Mouse (Mus musculus) right cerebral cortex, adult 2 months (tissue): ENCODE measurements around the gene Col8a1.

Experiments
- DNase-seq, 2 experiments: peaks; one replicate each; pipeline ENCODE4 v3.0.0; 2021 to 2022; ENCODE audit warnings: low spot score in 2 of 2

The Col8a1 gene

DNA sequence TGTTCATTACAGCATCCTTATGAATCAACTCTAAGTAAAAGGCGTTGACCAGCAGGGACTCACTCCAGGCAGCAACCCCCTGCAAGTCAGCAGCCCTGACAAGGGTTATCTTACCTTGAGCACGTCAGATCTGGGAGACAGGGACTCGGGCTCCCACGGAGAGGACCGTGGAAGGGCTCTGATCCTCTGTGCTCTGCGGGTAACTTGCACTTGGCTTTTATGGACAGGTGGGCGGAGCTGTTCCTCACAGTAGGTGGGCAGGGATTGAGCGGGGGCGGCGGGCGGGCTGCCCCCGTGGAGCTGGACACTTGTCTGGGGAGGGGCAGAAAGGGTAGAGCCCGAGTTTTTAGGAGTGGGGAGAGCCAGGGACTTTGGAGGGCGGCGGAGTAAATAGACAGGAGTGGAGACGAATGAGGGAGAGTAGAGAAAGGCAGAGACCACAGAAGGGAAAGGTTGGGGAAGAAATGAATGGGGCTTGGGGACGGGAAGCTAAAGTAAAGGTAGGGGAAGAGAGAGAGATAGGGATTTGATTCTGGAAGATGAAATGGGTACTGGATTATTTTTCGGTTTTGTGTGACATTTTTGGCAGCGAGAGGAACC lies at the start of gene Col8a1:
Col8a1 (minus strand) TSS at position 212 of the 600 bp plus-strand sequence.
- peak in 1 of 2 experiments; percentile 27 for DNase-seq

DNA sequence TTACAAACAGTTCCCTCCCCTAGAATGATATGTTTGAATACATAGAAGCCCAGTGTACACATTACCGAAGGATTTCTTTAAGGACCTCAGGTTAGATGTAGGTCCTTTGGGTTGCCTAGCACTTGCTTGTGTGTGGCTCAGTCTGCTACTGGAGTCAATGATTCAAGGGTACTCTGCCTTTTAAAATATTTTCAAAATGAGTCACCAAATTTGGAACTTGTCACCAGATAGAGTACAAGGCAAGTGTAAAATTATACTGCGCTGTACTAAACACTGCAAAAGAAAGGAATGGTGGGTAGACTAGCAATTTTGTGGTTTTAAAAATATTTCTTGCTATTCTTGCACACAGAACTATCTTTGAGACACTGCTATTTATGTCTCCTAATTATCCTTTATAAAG lies 47.3 kb upstream of the Col8a1 start:
- no peak for DNase-seq

DNA sequence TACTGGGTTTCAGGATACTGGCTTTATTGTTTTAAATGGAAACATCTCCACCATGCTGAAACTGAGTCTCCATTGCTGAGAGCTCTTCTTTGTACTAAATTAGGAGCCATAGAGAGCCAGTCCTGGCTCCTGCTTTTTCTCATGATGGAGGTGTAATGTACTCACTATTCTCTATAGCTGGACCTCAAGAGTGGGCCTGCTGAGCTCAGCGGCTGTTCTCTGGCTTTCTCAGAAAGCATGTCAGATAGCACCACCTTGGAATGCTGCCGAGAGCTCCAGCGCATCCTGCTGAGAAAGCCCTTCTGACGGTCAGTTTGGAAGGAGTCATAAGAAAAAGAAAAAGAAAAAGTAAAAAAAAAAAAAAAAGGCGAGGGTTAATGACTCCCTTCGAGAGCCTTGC lies 41.8 kb upstream of the Col8a1 start:
- no peak for DNase-seq

DNA sequence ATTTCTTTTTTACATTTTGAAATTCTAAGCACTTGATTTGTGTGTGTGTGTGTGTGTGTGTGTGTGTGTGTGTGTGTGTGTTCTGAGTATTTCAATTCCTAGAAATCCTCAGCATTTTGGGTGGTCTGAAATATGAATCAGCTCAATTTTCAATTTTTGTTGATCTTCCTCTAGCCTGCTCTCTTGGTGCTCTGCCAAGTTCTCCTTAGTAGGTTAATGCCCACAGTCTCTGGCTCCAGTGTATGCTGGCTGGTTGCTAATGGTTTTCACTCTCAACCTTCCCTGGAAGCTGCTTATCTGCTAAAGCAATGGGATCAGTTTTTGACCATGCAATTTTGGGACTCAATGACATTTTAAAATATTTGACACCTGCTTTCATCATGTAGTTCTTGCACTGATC lies 24.5 kb upstream of the Col8a1 start:
- no peak for DNase-seq

DNA sequence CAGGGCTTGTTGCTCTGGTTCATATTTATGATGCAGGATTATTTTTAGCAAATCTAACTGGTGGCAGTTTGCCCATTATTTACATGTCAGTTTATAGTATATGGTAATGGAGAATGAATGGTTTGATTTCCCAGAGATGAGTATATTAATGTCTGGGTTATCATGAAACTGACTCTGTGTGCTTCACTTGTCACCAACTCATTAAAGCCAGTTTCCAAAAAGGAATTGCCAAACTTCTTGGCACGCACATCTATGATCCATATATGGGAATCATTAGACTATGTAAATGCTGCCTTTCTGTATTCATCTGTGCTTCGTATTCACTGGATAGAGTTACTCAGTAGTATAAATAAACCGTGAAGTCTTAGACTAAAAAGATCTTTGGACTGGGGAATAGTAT lies 11.1 kb upstream of the Col8a1 start:
- DNase-seq = no peak

DNA sequence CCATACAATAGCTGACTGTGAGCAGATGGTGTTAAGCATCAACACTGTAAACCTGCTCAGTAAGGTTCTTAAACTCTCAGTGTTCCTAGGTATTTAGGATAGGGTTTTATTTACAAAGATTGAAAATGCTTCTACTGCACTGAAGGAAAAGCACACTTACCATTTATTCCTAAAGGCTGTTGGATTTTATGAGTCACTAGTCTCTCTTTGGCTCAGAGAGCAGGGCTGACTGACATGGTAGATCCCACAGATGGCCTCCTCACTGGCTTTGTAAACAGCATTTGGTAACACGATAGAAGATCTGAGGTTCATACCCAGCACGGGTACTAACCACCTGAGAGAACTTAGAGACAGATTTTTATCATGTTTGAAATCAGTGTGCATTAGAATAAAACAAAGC lies 5.3 kb upstream of the Col8a1 start:
- DNase-seq = no peak

DNA sequence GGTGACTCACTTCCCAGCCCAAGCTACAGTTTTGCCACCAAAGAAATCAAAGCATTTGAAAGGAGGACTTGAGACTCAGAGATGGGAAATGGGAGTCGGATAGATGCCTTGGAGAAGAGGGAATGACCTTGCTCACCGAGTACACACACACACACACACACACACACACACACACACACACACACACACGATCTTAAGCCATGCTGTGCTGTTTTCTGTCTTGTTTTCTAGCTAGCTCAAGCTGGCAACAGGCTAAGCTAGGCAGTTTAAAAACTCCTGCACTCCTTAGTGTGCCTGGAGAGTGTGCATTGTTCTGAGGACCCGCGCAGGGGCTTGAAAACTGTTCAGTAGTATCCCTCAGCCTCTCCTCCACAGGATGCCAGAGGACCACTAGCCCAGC lies 1.2 kb upstream of the Col8a1 start:
- peak in 1 of 2 experiments; percentile 58 for DNase-seq

DNA sequence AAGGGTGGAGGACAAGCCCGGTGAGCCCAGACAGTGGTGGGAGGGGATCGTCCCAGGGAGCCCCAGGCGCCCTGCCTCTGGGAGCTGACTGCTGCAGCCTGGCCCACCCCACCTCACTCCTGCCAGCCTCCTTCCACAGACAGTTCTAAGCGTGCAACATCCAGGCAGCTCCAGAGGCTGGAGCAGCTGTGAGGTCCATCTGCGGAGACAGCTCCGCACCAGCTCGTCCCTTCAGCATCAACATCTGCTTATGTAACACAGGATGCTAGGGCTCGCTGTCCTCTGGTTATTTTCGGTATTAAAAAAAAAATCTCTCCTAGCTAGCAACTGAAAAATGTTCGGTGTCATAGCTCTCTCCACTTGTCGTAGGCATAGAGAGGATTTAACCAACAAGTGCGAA lies 704 bp upstream of the Col8a1 start:
- peak; percentile 47 to 65 for DNase-seq

DNA sequence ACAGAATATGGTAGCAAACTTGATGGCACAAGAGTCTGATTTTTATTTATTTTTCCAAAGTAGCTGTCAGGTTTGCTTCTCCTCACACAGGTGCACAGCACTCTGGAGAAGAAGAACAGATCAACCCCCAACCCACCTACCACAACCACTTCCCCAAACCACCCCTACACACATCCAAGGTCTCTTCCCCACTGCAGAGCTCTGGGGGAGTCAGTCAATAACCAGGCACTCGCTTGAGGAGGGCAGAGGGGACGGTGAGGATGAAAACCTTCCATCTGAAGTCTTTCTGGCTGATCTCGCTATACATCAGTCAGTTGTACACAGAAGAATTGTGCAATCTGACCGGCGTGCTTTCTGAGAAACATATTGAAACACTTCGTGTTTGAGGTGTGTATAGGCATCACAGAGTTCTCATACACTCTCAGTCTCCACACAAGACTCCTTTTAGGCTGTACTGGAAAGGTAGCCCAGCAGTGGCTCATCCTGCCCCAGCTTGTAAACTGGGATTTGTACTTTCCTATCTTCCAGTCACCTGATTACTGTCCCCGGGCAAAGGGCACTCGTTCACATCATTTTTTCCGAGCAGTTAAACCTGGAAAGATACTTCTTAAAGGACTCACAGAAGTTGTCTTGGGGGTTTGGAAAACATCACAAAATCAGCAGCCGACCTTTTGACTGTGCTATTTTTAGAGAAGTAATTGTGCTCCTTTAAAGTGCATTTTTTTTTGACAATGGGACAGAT lies 827 bp downstream of the Col8a1 start:
- DNase-seq = no peak

DNA sequence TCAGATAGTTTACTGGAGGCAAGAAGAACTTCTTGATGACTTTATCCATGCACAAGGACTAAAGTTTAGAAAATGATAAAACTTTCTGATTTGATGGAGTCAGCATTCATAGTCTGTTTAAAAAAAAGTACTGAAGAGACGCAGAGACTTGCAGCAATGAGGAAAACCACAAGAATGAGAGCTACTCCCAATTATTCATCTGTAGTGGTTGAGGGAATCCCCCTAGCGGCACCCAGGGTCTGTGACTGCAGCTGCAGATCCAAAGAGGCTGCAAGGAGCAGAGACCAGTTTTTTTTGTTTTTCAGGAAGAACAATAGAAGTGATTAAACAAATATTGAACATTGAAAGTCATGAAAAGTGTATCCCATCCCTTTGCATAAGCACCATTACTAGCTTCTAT lies 4.0 kb downstream of the Col8a1 start:
- no peak for DNase-seq

DNA sequence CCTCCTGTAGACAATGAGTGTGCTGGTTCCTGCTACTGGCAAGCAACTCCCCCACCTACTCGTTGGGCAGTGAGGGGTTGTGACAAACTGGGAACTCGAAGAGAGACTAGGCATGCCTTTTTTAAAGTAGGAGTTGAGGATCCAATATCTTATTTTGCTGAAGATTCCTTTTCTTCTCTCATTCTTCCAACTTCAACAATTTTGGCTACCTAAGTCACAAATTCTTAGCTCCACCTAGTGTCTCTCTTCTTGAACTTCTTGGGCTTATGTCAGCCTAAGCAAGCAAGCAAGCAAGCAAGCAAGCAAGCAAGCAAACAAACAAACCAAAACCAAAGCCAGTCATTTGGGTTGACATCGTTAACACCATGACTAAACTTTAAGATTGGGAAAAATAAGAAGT lies 6.4 kb downstream of the Col8a1 start:
- DNase-seq = no peak

DNA sequence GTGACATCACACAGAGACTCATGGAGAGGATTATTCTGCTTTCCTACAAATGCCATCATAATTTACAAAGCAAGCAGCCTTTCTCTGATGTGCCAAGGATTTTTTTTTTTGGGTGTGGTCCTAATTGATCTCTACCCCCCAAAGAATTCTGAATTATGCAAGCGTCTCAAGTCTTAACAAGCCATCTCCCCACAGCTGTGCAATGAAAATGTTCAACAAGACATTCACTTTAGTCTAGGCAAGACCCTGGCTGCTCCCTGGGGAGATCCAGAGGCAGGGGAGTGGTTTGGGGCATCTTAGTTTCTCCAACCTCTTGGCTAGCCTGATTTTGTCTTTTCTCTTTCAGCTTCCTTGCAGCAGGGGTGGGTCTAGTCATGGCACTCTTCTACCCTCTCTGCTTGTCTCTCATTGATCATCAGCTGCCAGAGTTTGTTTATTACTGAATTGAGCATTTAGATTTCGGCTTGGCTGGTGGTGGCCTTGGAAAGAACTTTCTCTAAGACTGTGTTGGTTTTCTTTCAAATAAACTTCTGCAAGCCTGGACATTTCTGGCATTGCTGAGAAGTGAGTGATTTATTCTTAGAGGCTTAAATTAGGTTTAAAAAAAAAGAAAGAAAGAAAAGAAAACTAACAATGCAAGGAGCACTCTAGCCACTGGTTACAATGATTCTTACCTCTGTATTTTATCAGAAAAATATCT lies 7.0 kb downstream of the Col8a1 start:
- no peak for DNase-seq

DNA sequence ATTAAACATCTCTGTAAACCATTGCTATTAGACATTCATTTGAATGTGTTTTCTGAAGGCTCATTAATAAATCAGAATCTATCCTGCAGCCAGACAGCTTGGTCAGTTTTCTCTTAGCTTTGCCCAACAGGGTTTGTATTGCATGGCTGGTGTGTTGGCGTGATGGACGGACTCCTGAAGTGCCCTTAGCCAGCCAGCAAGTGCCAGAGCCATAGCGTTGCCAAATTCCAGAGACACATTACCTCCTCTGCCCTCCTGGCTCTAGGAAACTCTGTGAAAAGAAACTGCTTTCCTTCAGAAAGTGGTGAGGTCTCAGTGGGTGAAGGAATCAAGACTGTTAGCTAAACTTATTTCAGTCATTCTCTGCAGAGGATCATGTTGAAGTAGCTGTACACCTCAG lies 14.4 kb downstream of the Col8a1 start:
- no peak for DNase-seq

DNA sequence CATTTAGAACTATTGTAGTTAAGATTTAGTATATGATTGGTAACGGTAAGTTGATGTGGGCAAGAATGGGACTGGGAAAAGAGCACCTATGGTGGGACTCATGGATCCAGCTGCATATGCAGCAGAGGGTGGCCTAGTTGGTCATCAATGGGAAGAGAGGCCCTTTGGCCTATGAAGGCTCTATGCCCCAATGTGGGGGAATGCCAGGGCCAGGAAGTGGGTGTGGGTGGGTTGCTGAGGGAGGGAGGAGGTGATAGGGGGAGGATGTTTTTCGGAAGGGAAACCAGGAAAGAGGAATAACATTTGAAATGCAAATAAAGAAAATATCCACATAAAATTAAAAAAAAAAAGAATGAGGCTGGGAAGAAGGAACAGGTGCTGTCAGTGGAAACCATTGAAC lies 19.6 kb downstream of the Col8a1 start:
- no peak for DNase-seq

DNA sequence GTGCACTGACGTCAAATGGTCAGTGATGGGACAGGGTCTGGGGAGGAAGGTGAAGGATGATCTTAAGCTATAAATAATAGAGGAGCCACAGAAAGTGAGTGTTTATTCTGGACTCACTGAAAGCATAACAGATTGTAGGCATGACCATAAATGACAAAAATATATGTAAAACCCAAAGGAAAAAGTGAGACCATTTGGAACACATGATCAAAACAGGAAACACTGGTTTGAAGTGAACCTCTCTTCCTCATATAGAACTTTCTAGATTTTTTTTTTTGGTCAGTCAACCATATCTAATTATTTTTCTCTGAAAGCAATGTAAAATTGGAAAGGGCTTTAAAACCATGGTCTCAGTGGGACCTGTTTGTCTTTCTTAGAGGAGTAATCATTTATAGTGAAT lies 21.0 kb downstream of the Col8a1 start:
- no peak for DNase-seq

DNA sequence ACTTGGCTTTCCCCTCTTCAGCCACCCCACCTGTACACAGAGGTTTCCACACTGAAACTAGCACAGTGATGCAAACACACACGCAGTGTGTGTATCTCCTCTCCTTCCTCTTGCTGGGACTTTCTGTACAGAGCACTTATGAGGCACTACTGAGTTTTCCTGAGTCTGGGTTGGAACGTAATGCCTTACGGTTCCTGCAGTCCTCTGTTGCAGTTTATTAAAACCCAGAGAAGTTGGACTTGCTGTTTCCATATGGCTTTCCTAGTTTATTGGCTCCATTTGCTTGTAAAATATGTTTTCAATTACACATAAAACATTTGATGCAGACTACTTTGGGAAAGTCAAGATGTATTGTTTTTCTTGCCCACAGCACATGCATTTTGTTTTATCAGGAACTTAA lies 21.4 kb downstream of the Col8a1 start:
- no peak for DNase-seq

DNA sequence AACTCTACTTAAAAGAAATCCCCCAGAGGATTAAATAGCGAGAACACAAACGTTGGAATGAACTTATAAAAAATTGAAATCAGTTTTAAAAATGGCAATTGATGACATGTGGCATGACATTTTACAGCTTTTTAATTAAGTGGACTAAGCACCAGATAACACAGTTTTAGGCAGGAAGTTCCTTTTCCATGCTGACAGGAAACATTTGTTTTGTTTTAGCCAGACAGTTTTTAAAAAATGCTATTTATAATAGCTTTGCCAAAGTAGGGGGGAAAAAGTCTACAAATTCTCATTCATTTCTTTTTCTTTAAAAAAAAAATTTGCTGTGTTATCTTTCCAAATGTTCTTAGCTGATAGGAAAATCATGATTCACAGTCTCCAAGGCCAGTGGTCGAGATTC lies 29.6 kb downstream of the Col8a1 start:
- no peak for DNase-seq

DNA sequence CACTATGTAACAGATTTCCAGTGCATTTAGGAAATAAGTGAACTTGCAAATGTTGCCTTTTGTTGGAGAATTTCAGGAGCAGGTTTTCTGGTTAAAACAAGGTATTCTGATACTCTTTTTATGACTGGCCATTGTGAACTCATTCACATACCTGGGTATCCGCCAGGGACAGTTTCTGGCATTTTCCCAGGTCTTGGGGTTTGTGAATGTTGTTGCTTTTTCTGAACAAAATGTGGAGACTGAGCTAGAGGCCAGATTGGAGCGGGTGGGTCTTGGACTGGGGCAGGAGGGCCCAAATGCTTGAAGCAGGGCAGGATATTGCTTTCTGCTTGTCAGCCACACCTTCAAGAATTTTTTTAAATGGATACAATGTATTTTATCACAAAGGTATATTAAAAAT lies 35.6 kb downstream of the Col8a1 start:
- no peak for DNase-seq

DNA sequence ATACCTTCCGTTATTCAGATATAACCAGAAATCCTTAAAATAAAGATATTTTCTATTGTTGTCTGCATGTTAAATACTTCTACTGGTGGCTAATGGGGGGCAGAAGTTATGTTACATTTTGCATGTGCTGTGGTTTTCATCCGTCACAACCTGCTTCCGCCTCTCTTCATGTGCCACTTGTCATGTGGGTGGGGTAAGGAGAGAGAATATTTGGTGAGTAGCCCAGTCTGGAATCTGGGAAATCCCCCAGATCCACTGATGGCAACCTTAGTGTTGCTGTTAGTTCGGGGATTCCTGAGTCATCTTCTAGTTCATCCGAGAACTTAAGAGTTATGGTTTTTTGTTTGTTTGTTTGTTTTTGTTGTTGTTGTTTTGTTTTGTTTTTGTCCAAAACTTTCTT lies 55.8 kb downstream of the Col8a1 start:
- DNase-seq = no peak

DNA sequence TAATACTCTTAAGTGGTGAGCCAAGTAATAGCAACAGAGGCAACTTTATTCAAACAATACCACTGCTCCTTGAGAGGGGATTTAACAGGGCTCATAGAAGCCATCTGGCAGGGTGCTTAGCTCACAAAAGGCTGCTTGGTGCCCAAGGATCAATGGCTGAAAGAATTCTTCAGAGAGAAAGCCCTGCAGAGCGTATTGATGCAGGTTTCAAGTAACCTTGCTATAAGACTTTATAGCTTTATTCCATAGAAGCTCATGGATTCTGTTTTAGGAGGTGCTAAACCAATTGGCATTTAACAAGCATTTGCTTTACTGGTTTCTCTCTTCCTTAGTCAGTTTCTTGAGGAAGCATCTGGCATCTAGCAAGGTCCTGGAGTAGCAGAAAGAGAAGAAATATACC lies 59.8 kb downstream of the Col8a1 start:
- no peak for DNase-seq

DNA sequence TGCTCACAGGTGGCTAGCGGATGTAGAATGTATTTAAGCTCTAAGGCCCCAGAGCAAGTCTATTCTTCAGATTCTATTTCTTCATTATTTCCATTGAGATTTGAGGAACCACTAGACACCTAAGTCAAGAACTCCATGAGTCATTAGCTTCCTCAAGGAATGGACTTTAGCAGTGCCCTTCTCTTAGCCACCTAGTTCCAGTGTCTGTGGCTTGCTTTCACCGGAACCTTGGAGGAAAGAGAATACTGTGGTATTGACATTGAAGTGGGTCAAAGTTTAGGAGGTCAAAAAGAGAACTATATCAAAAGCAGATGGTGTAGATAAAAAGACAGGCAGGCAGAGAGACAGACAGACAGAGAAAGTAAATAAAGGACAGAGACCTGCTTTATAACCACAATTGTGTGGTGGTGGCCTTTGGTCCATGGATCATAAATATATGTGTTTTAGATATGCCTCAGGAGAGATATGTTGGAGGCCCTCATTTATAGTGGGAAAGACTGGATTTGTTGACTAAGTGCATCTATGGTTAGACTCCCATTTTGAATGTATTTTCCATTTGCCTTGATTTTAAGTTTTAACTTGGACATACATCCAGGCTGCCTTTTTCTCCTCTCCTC lies 60.5 kb downstream of the Col8a1 start:
- DNase-seq = no peak

DNA sequence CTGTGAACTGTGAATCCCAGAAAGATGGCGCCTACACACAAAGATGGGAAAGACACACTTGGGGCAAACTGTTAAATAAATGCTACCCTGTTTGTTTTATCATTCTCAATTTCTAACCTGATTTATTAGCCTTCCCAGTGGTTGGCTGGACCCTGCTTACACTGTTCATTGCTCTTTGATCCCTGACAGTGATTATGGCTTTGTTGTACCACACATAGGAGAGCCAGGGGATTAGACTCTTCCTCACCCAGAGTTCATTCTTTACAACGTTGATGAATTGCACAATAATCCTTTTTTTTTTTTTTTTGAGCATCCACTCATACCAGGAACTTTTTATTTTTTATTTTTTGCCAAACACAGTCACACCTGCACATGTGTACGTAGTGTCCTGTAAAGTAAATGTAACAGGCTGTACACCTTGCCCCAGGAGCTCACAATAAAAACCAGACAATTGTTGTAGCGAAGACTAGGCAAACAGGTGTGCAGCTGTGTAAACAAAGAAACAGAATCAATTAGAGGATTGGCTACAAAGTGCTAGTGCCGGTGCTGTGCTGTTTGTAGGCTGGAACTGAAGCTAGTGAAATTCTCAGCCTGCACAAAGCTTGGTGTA lies 68.6 kb downstream of the Col8a1 start:
- DNase-seq = no peak
